Mouse (Mus musculus) spleen, adult 2 months (tissue): ENCODE results near the gene Tmem110.

Experiments used
- CTCF ChIP-seq: fragments of 200-500 bp; IDR thresholded peaks from 2 replicates; pipeline ENCODE4 v1.5.1; 2011; ENCODE audit warnings: mild to moderate bottlenecking, inconsistent platforms; ENCODE audit not compliant: insufficient read depth, insufficient read length, insufficient replicate concordance; ENCODE audit errors: extremely low read depth
- POLR2A ChIP-seq: fragments of 200-500 bp; IDR thresholded peaks from 2 replicates; pipeline ENCODE4 v1.6.1; 2011; ENCODE audit warnings: low read depth, low read length, inconsistent platforms

DNA sequence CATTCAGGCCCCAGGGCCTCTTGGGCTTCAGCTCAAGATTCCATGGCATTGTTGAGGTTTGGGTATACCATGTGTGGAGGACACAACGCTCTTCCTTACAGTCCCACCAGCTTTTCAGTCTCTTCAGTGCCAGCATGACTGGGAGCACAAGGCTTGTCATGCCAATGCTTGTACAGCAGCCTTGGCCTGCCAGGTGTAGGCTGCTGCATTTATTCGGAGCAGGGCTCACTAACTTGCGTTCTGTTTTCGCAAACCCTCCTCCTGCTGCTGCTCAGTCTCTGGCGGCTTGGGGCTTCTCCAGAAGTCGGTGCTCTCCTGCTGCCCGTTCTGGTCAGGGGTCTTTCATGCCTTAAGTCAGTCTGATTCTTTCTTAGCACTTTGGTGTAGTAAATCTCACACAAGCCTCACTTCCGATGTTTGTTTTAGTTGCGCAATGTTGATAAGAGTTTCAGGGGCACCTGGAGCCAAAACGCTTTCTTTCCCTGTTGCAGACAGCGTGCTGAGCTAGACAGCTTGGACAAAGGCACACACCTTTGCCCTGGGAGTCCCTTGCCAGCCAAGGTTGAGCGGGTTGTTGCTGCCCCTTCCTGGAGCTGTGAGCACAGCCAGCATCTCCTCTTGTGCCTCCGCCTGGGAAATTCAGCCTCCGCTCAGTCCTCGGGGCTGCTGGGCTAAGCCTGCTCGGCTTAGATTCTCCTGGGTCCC, 36.2 kb downstream of the Tmem110 start:
- TF ChIP-seq CTCF, result no peak
- TF ChIP-seq POLR2A, result no peak
